Mouse (Mus musculus) bone marrow macrophage, adult 2 months (primary cell): ENCODE data around the gene Cilp2.

ENCODE experiments used
- CTCF ChIP-seq: IDR thresholded peaks from 2 replicates; pipeline ENCODE4 v1.5.1; 2012; ENCODE audit warnings: low read depth, mild to moderate bottlenecking, low read length, moderate library complexity
- POLR2A ChIP-seq: IDR thresholded peaks from 2 replicates; pipeline ENCODE4 v1.6.1; 2012; ENCODE audit warnings: mild to moderate bottlenecking, low read depth, low read length, borderline replicate concordance

- no peak for TF ChIP-seq POLR2A
- no peak for TF ChIP-seq CTCF
Measured at GRCm38 (mm10) chr8:69919876-69920662, 32.6 kb upstream of the Cilp2 start.
